Mouse (Mus musculus): ENCODE data around the gene AI597479. TPM values are rescaled to one million over a fixed set of nuclear protein-coding genes. Genes with fewer than 3 reads are reported as not detected.

AI597479 gene
- total and polyA plus RNA-seq, 3 experiments, result 15.3 to 20.1 TPM; not detected in 1

GRCm38 (mm10) chr1:43091306-43092055, 7.0 kb upstream of the AI597479 start:
- no peak for TF ChIP-seq BHLHE40 (IDR thresholded peaks at IDR 0.05; ENCODE audit: borderline replicate concordance, low read depth, low read length)
- TF ChIP-seq SIN3A (IDR thresholded peaks at IDR 0.05; ENCODE audit: low read length), result 0 out of 2 replicates have a peak, but pooled peaks have one; percentile 36
- no peak for TF ChIP-seq MEF2A (IDR thresholded peaks at IDR 0.05; ENCODE audit: extremely low read depth, insufficient replicate concordance, low read depth, low read length, poor library complexity, severe bottlenecking)
- TF ChIP-seq TBP (IDR thresholded peaks at IDR 0.05; ENCODE audit: low read depth, low read length), result 0 out of 2 replicates have a peak, but pooled peaks have one; percentile 27
- H3K4me1 ChIP-seq (ENCODE audit: control insufficient read depth in 1 of 2, insufficient read depth in 2 of 2, low read length in 2 of 2), result peaks cover 5 to 15% of the 10 kb centered on the region in 2 experiments; a peak in 3 of 4 replicates
- no peaks in the 10 kb centered on the region for H3K27me3 ChIP-seq (ENCODE audit: control insufficient read depth in 1 of 2, insufficient read depth in 2 of 2, low read length in 2 of 2)
- peak overlapping the region; percentile 63 for H3K27ac ChIP-seq (ENCODE audit: control insufficient read depth, low read depth, low read length)
- peak overlapping the region; percentile 96 to 98 for H3K4me3 ChIP-seq (ENCODE audit: control insufficient read depth in 1 of 2, insufficient read depth in 1 of 2, low read depth in 2 of 2, low read length in 2 of 2)
- peak overlapping the region; percentile 93 for H3K9ac ChIP-seq (ENCODE audit: control insufficient read depth, low read depth, low read length, poor library complexity, severe bottlenecking)
- H3K79me2 ChIP-seq (ENCODE audit: control insufficient read depth, insufficient read depth, low read length, poor library complexity), result peaks cover 28% of the 10 kb centered on the region
- H3K9me3 ChIP-seq (replicated peaks; ENCODE audit: insufficient read depth, low read length), result no peaks in the 10 kb centered on the region
- H3K36me3 ChIP-seq (ENCODE audit: control insufficient read depth in 1 of 2, insufficient read depth in 2 of 2, low read length in 2 of 2), result peaks cover 0 to 11% of the 10 kb centered on the region in 2 experiments; a peak in 3 of 4 replicates
- DNase-seq (ENCODE audit: low read depth, low spot score), result peak; percentile 63

- H3K9me3 ChIP-seq (replicated peaks; ENCODE audit: insufficient read depth, low read length), result no peaks in the 10 kb centered on the region
- peak overlapping the region; percentile 93 for H3K9ac ChIP-seq (ENCODE audit: control insufficient read depth, low read depth, low read length, poor library complexity, severe bottlenecking)
- peak overlapping the region; percentile 98 to 100 for H3K4me3 ChIP-seq (ENCODE audit: control insufficient read depth in 1 of 2, insufficient read depth in 1 of 2, low read depth in 2 of 2, low read length in 2 of 2)
- peaks cover 0 to 17% of the 10 kb centered on the region in 2 experiments; a peak in 3 of 4 replicates for H3K36me3 ChIP-seq (ENCODE audit: control insufficient read depth in 1 of 2, insufficient read depth in 2 of 2, low read length in 2 of 2)
- peak overlapping the region; percentile 63 for H3K27ac ChIP-seq (ENCODE audit: control insufficient read depth, low read depth, low read length)
- TF ChIP-seq ZMIZ1 (IDR thresholded peaks at IDR 0.05; ENCODE audit: low read depth, low read length), result no peak; the same call in 1 of the 2 replicates
- TF ChIP-seq ZNF384 (IDR thresholded peaks at IDR 0.05; ENCODE audit: low read depth, low read length), result no peak
- TF ChIP-seq NRF1 (IDR thresholded peaks at IDR 0.05; ENCODE audit: insufficient read depth, low read depth, low read length, poor library complexity, severe bottlenecking), result peak; percentile 38; the same call in 1 of the 2 replicates
- no peak for TF ChIP-seq TCF12 (IDR thresholded peaks at IDR 0.05; ENCODE audit: low read depth, low read length)
- TF ChIP-seq GATA1 (IDR thresholded peaks at IDR 0.05; ENCODE audit: low read depth, low read length), result no peak
- TF ChIP-seq TBP (IDR thresholded peaks at IDR 0.05; ENCODE audit: low read depth, low read length), result no peak
- TF ChIP-seq USF1 (IDR thresholded peaks at IDR 0.05; ENCODE audit: low read depth, low read length), result peak; percentile 77
- TF ChIP-seq MXI1 (IDR thresholded peaks at IDR 0.05; ENCODE audit: low read depth, low read length), result peak; percentile 32
- 0 out of 4 replicates have a peak, but pooled peaks of 1 of the 2 experiments have one; percentile 2 for TF ChIP-seq USF2 (IDR thresholded peaks at IDR 0.05; ENCODE audit: borderline replicate concordance in 1 of 2, insufficient read depth in 1 of 2, low read depth in 1 of 2, low read length in 2 of 2)
- peak; percentile 59 to 84; a peak in 3 of 4 replicates for TF ChIP-seq POLR2A (IDR thresholded peaks at IDR 0.05; ENCODE audit: control insufficient read depth in 1 of 2, insufficient read depth in 1 of 2, low read depth in 1 of 2, low read length in 2 of 2, poor library complexity in 1 of 2)
- peaks cover 27% of the 10 kb centered on the region for H3K79me2 ChIP-seq (ENCODE audit: control insufficient read depth, insufficient read depth, low read length, poor library complexity)
- no peaks in the 10 kb centered on the region for H3K27me3 ChIP-seq (ENCODE audit: control insufficient read depth in 1 of 2, insufficient read depth in 2 of 2, low read length in 2 of 2)
- DNase-seq (ENCODE audit: low read depth, low spot score), result peak; percentile 59
- H3K4me1 ChIP-seq (ENCODE audit: control insufficient read depth in 1 of 2, insufficient read depth in 2 of 2, low read length in 2 of 2), result peaks cover 7 to 15% of the 10 kb centered on the region in 2 experiments; a peak in 3 of 4 replicates
Measured at GRCm38 (mm10) chr1:43092056-43093015, 6.2 kb upstream of the AI597479 start.

Data from MEL (cell line).